Mouse (Mus musculus) kidney, adult 2 months (tissue): ENCODE measurements around the gene Tbx4.

Experiments used
- CTCF ChIP-seq: fragments of 200-500 bp; conservative IDR thresholded peaks from 2 replicates; pipeline ENCODE4 v1.5.1; 2011; ENCODE audit warnings: low read depth, mild to moderate bottlenecking, control low read depth, low read length, moderate library complexity, mixed read lengths; ENCODE audit not compliant: insufficient read depth, insufficient read length
- POLR2A ChIP-seq: fragments of 200-500 bp; IDR thresholded peaks from one replicate; pipeline ENCODE4 v1.6.1; 2011; ENCODE audit warnings: low read depth, low read length, control low read depth

DNA sequence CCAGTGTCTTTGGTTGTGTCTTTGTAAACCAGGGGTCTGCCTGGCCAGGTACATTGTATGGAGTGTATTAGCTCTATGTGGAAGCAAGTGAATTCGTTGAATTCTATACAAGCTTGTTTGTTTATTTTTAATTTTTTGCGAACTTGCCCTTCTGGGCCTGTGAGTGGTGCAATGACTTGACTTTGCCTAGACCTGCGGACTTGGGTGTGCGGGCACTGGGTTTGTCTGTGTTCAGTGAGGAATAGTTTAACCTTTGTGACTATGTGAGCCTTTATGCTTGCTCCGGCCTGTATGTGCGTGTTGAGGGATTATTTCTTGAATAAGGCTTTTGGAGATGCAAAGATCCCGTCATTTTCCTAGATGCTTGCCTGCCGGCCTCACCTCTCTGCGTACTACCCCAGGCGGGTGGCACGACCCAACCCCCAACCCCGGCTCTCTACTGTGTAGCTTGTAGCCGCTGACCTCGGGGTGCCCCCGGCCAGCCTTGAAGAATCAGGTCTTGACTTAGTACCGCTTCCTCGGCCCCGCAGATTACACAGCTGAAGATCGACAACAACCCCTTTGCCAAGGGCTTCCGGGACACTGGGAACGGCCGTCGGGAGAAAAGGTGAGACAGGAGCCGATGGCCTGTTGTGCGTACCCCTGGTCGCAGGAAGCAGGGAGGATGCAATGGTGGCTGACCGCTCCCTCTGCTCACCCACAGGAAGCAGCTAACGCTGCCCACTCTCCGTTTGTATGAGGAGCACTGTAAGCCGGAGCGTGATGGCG, 49.5 kb upstream of the Tbx4 start:
- TF ChIP-seq CTCF, result no peak
- no peak for TF ChIP-seq POLR2A
